Mouse (Mus musculus) limb, embryonic 12.5 days (tissue): ENCODE measurements around the gene Ttll7. TPM values are rescaled to one million over a fixed set of nuclear protein-coding genes. Genes with fewer than 3 reads are reported as not detected.
A peak's percentile ranks its signal among the peaks of the same experiment; 100 is the strongest.

Experiments
- ATAC-seq: fragments of 200-750 bp; cut with Nextera tagmentation; 2 replicates; pipeline ENCODE4 v1.8.0; 2017; ENCODE audit warnings: low read depth, moderate TSS enrichment; ENCODE audit not compliant: insufficient number of reproducible peaks, insufficient read depth, low FRiP score, low TSS enrichment
- H3K27ac ChIP-seq: fragments of 300-500 bp; sonication (generic); 2 replicates; pipeline ENCODE4 v1.5.1; 2016; ENCODE audit warnings: mild to moderate bottlenecking, moderate library complexity
- H3K27me3 ChIP-seq: fragments of 300-500 bp; sonication (generic); 2 replicates; pipeline ENCODE4 v1.6.1; 2016; ENCODE audit warnings: mild to moderate bottlenecking, moderate library complexity
- H3K36me3 ChIP-seq: fragments of 300-500 bp; sonication (generic); 2 replicates; pipeline ENCODE4 v1.6.1; 2016; ENCODE audit warnings: mild to moderate bottlenecking, moderate library complexity
- H3K4me1 ChIP-seq: fragments of 300-500 bp; sonication (generic); replicated peaks from 2 replicates; pipeline ENCODE4 v1.6.1; 2016
- H3K4me2 ChIP-seq: fragments of 300-500 bp; sonication (generic); 2 replicates; pipeline ENCODE4 v1.6.1; 2016; ENCODE audit warnings: mild to moderate bottlenecking, moderate library complexity
- H3K4me3 ChIP-seq: fragments of 300-500 bp; sonication (generic); replicated peaks from 2 replicates; pipeline ENCODE4 v1.5.1; 2016; ENCODE audit warnings: mild to moderate bottlenecking
- H3K9ac ChIP-seq: fragments of 300-500 bp; sonication (generic); replicated peaks from 2 replicates; pipeline ENCODE4 v1.6.1; 2016; ENCODE audit warnings: mild to moderate bottlenecking, moderate library complexity
- H3K9me3 ChIP-seq: fragments of 300-500 bp; sonication (generic); 2 replicates; pipeline ENCODE4 v1.6.1; 2016; ENCODE audit warnings: mild to moderate bottlenecking, moderate library complexity
- WGBS: fragments of 180-500 bp; shearing (Covaris S2); methylation state at CpG from one replicate; pipeline ENCODE4 v1.1.7; 2016; 5-methylcytosine and 5-hydroxymethylcytosine counted together
- polyA plus RNA-seq: library from polyadenylated mRNA; unstranded; fragments of >200 nt; fragmentation: Nextera tagmentation; extraction: Ambion mirVana; gene quantifications from 2 replicates; pipeline ENCODE4 v1.2.1, GENCODE M21; 2016

The Ttll7 gene
- polyA plus RNA-seq, 1 experiment from 2014 or later, result 2.3 TPM

DNA sequence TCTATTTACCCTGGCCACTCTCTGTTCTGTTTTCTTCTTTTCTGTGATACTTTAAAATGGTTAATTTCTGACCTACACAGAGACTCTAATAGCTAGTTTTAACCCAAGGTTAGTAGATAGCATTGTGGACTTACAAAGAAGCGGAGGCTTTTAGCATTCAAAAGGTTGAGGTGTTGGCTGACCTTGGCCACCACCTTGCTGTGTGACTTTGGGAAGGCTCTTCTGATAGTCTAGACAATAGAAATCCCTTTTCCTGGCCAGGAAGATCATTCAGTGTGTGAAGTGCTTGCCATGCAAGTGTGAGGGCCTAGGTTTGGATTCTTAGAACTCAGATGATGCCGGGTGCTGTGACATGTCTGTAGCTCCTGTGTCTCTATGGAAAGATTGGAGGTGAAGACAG, 90.9 kb downstream of the Ttll7 start:
- 95% methylated on average over 2 of the region's 2 CpGs for WGBS
- H3K4me1 ChIP-seq, result peaks cover 3% of the 10 kb centered on the region; the same call in 1 of the 2 replicates
- no peaks in the 10 kb centered on the region for H3K9me3 ChIP-seq
- no peak overlapping the region for H3K4me3 ChIP-seq
- no peak for ATAC-seq
- no peaks in the 10 kb centered on the region for H3K36me3 ChIP-seq
- H3K27me3 ChIP-seq, result 0 out of 2 replicates have a peak, but pooled peaks cover 4% of the 10 kb centered on the region
- no peak overlapping the region for H3K9ac ChIP-seq
- H3K4me2 ChIP-seq, result no peak overlapping the region
- no peak overlapping the region for H3K27ac ChIP-seq

DNA sequence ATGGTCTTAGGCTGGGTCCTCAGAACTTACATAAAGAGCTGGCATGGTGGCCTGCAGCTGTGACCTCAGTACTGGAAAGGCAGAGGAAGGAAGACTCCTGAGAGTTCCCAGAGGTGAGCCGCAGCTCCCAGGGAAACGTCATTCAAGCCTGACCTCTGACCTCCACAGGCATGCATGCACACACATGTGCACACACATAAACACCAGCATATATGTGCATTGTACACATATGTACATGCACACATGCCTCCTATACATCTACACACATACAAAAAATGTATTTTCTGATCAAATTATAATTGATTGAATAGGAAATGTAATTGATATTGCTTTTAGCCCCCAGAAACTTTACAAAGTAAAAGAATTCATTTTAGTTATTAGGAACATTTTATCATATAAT, 93.2 kb downstream of the Ttll7 start:
- no peaks in the 10 kb centered on the region for H3K9me3 ChIP-seq
- H3K9ac ChIP-seq, result no peak overlapping the region
- no peak overlapping the region for H3K4me3 ChIP-seq
- ATAC-seq, result no peak
- H3K4me1 ChIP-seq, result no peaks in the 10 kb centered on the region
- no peak overlapping the region for H3K27ac ChIP-seq
- H3K4me2 ChIP-seq, result no peak overlapping the region
- H3K36me3 ChIP-seq, result no peaks in the 10 kb centered on the region
- WGBS, result 42% methylated on average over 2 of the region's 2 CpGs
- 0 out of 2 replicates have a peak, but pooled peaks cover 4% of the 10 kb centered on the region for H3K27me3 ChIP-seq

DNA sequence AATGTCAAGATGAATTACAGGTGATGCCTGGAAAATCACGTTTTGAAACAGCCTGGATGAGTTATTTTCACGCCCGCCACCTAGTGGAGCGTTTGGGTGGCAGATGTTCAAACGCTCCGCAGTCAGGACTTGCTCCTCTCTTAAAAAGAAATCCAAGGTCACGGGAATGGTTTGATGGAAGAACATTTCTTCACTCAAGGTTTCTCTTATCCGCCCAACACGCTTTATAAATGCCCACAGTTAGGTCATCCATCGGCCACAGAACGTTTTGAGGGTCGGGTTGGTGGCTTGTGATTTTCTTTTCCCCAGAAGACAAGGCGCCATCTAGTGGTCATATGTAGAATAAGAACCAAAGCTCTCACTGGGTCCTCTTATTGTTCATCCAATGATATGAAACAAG, 93.7 kb downstream of the Ttll7 start:
- peak overlapping the region; percentile 60 for H3K4me2 ChIP-seq
- H3K4me1 ChIP-seq, result no peaks in the 10 kb centered on the region
- H3K9ac ChIP-seq, result 0 out of 2 replicates have a peak overlapping the region, but pooled peaks have one; percentile 44
- WGBS, result under 1% methylated on average over 13 of the region's 13 CpGs
- H3K36me3 ChIP-seq, result no peaks in the 10 kb centered on the region
- no peak for ATAC-seq
- H3K9me3 ChIP-seq, result no peaks in the 10 kb centered on the region
- peak overlapping the region; percentile 39 for H3K4me3 ChIP-seq
- no peak overlapping the region for H3K27ac ChIP-seq
- H3K27me3 ChIP-seq, result 0 out of 2 replicates have a peak, but pooled peaks cover 4% of the 10 kb centered on the region

DNA sequence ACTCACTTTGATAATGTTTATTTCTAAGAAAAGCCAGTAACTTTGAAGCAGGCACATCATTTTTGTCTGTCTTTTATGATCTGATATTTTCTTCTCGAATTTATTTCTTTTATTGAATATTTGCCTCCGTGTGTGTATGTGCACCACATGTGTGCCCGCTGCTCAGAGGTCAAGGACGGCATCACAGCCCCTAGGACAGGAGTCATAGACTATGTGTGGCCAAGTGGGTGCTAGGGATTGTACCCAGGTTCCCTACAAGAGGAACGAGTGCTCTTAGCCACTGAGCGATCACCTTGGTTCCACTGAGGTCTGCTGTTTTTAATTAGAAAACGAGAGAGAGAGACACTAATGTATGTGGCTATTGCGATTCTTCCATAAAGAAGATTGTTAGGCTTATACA, 94.5 kb downstream of the Ttll7 start:
- Histone ChIP-seq H3K27ac (no peak overlapping the region), H3K4me1 (no peaks in the 10 kb centered on the region), H3K4me3 (no peak overlapping the region), H3K4me2 (no peak overlapping the region), H3K36me3 (no peaks in the 10 kb centered on the region), H3K27me3 (0 out of 2 replicates have a peak, but pooled peaks cover 4% of the 10 kb centered on the region), H3K9ac (no peak overlapping the region), H3K9me3 (no peaks in the 10 kb centered on the region)
- no peak for ATAC-seq
- WGBS, result 74% methylated on average over 8 of the region's 8 CpGs

DNA sequence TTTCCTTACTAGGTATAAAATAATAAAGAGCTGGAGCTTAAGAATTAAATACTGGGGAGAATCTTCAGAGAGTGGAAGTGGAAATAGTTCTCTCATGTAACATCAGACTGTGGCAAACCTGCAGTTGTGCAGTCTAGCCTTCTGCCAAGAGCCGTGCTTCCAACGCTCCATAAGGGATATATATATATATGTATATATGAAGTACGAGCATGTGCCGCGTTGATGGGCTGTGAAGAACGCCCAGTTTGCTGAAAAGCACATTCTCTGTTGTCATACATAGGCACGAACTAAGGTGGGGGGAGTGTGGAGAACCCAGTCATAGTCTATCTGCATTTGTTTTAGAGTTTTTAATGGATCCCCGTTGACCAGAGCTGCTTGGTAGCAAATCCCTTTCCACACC, 104.6 kb downstream of the Ttll7 start:
- Histone ChIP-seq H3K4me2 (no peak overlapping the region), H3K9ac (no peak overlapping the region), H3K9me3 (no peaks in the 10 kb centered on the region), H3K27ac (no peak overlapping the region), H3K36me3 (no peaks in the 10 kb centered on the region), H3K4me1 (no peaks in the 10 kb centered on the region), H3K27me3 (no peaks in the 10 kb centered on the region), H3K4me3 (no peak overlapping the region)
- no peak for ATAC-seq
- WGBS, result 92% methylated on average over 8 of the region's 8 CpGs

DNA sequence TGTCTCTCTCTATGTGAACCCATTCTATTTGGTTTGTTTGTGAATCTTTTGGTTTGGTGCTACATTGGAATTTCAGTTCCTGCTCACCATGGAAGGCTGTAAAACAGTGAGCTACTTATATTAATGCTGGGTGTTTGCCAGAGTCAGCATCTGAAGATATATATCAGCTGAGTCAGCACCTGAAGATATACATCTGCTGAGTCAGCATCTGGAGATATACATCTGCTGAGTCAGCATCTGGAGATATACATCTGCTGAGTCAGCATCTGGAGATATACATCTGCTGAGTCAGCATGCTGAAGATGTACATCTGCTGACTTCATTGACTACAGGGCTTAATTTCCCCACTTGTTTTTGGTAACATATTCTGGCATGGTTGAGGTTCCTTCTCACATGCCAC, 110.7 kb downstream of the Ttll7 start:
- no peaks in the 10 kb centered on the region for H3K27me3 ChIP-seq
- H3K27ac ChIP-seq, result no peak overlapping the region
- no peaks in the 10 kb centered on the region for H3K4me1 ChIP-seq
- no peaks in the 10 kb centered on the region for H3K36me3 ChIP-seq
- no peaks in the 10 kb centered on the region for H3K9me3 ChIP-seq
- no peak overlapping the region for H3K9ac ChIP-seq
- H3K4me2 ChIP-seq, result no peak overlapping the region
- no peak for ATAC-seq
- no peak overlapping the region for H3K4me3 ChIP-seq

DNA sequence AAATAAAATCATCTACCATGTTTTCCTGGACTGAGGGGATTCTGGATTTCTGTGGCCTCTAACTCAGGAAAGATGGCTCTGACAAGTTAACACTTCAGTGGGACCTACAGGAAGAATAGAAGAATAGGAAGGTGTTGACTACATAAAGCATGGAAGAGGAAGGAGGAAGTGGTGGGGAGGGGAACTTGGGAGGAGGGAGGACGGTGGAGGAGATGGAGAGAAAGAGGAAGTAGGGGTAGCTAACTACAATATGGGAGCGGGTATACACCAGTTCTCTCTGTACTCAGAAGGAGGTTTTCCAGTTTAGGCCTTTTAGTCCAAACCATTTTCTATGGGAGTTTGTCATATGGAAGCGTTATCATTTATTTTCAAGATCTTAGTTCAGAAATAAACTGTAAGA, 112.2 kb downstream of the Ttll7 start:
- no peaks in the 10 kb centered on the region for H3K9me3 ChIP-seq
- no peaks in the 10 kb centered on the region for H3K27me3 ChIP-seq
- no peak overlapping the region for H3K9ac ChIP-seq
- no peak for ATAC-seq
- no peak overlapping the region for H3K4me3 ChIP-seq
- no peak overlapping the region for H3K27ac ChIP-seq
- H3K4me2 ChIP-seq, result no peak overlapping the region
- H3K36me3 ChIP-seq, result no peaks in the 10 kb centered on the region
- WGBS, result 82% methylated on average over 3 of the region's 3 CpGs
- no peaks in the 10 kb centered on the region for H3K4me1 ChIP-seq

DNA sequence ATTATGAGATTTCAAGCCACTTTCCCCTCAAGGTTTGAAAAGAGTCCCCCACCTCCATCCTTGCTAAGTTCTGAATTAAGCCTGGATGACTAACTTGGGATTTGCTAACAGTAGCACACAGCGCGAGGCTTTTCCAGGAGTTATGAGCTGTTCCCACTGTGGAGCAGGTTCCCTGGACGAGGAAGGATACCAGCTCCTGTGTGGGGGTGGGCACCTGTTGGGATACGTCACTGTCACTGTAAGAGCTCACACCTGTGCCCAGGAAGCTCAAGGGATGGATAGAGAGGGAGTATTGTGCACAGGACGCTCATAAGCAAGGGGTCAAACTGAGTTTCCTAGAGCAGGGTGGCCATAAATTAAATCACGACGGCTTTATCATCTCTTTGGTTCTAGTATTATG, 115.1 kb downstream of the Ttll7 start:
- H3K9me3 ChIP-seq, result no peaks in the 10 kb centered on the region
- no peak overlapping the region for H3K4me3 ChIP-seq
- no peak overlapping the region for H3K27ac ChIP-seq
- WGBS, result 67% methylated on average over 7 of the region's 7 CpGs
- no peaks in the 10 kb centered on the region for H3K27me3 ChIP-seq
- H3K9ac ChIP-seq, result no peak overlapping the region
- no peak for ATAC-seq
- no peaks in the 10 kb centered on the region for H3K4me1 ChIP-seq
- H3K4me2 ChIP-seq, result no peak overlapping the region
- H3K36me3 ChIP-seq, result no peaks in the 10 kb centered on the region

DNA sequence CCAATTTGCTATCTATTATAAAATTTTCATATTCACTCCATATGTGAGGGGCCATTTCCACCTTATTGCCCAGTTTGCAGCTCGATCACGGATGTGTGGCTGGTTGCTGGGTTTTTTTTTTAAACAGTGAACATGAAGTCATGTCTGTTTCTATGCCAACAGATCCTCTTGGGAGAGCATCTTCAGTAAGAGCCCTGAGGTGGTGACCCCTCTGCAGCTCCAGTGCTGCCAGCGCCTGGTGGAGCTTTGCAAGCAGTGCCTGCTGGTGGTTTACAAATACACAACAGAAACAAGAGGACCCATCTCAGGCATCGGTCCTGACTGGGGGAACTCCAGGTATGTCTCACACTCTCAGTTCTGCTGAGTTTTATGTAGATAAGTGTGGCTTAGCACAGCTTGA, 115.7 kb downstream of the Ttll7 start:
- H3K4me1 ChIP-seq, result no peaks in the 10 kb centered on the region
- no peak overlapping the region for H3K4me2 ChIP-seq
- WGBS, result 85% methylated on average over 4 of the region's 4 CpGs
- H3K9ac ChIP-seq, result no peak overlapping the region
- ATAC-seq, result no peak
- no peak overlapping the region for H3K4me3 ChIP-seq
- no peak overlapping the region for H3K27ac ChIP-seq
- H3K36me3 ChIP-seq, result no peaks in the 10 kb centered on the region
- no peaks in the 10 kb centered on the region for H3K9me3 ChIP-seq
- H3K27me3 ChIP-seq, result no peaks in the 10 kb centered on the region

DNA sequence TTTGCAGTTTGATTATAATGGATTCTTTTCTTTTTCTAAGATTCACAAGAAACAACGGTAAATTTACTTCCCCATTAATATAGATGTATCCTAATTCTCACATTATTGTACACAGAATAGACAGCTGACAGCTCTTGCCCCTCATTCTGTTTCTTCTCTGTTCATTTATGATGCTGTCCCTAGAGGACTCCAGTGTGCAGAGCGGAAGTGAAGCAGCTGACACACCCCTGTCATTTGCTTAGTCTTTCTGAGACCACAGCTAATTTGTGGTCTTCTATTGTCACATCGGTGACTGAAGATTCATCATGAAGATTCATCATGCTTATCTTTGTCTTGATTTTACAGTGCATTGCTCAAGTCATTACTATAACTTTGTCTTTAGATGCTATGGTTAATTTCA, 126.1 kb downstream of the Ttll7 start:
- Histone ChIP-seq H3K4me1 (no peaks in the 10 kb centered on the region), H3K27ac (no peak overlapping the region), H3K9me3 (no peaks in the 10 kb centered on the region), H3K4me2 (no peak overlapping the region), H3K36me3 (no peaks in the 10 kb centered on the region), H3K27me3 (no peaks in the 10 kb centered on the region), H3K4me3 (no peak overlapping the region), H3K9ac (no peak overlapping the region)
- 90% methylated on average over 3 of the region's 3 CpGs for WGBS
- ATAC-seq, result no peak

DNA sequence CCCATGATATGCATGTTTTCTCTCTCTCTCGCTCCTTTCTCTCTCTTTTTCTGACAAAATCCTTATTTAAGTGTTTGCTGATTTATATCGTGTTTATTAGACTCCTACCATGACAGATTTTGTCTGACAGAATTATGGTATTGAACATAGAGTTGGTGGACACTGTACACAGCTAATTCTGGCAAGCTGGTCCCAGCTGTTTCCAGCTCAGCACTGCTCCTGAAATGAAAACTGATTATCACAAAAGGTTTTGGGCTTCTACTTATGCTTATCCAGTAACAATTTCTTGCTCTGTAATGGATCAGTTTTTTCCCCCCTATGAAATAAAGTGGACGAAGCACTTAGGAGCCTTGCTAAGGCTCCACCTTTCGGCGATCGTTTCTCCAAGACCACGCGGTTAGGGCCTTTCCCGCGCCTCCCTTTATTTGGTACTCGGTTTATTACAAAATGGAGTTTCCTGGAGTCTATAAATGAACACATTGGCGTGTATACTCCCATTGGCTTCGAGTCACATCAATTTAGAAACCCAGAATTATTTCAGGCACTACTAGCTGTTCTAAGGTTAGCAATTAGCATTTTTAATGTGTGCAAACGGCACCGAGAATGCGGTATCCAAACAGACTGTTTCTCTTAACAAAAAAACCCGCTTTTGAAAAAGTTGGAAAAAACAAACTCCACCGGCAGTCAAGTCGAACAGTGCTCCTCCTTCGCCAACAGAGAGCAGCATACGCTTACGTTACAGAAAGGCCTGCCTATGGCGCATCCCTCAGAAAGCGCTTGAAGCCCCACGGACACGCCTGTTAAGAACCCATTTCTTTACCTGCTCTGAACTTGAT, 141.9 kb downstream of the Ttll7 start:
- H3K4me2 ChIP-seq, result peak overlapping the region; percentile 41
- H3K27ac ChIP-seq, result no peak overlapping the region
- peak; percentile 73; the same call in 1 of the 2 replicates for ATAC-seq
- no peak overlapping the region for H3K9ac ChIP-seq
- no peaks in the 10 kb centered on the region for H3K27me3 ChIP-seq
- H3K4me3 ChIP-seq, result peak overlapping the region; percentile 9
- H3K36me3 ChIP-seq, result no peaks in the 10 kb centered on the region
- WGBS, result 29% methylated on average over 26 of the region's 26 CpGs
- peaks cover under 1% of the 10 kb centered on the region; the same call in 1 of the 2 replicates for H3K4me1 ChIP-seq
- no peaks in the 10 kb centered on the region for H3K9me3 ChIP-seq
